Mouse (Mus musculus) myocyte (in vitro differentiated cells): Measurements from ENCODE around the gene Acp4.

Experiments used
- CEBPB ChIP-seq: IDR thresholded peaks from 2 replicates; pipeline ENCODE4 v1.6.1; 2011; ENCODE audit warnings: mild to moderate bottlenecking, moderate library complexity; ENCODE audit not compliant: poor library complexity, insufficient read depth, severe bottlenecking
- MYOG ChIP-seq, 3 experiments: IDR thresholded peaks; one replicate each; pipeline ENCODE4 v1.6.1; 2011; ENCODE audit warnings: control low read depth in 2 of 3, low read depth in 2 of 3, mild to moderate bottlenecking in 2 of 3; ENCODE audit not compliant: insufficient read length in 2 of 3, control insufficient read depth in 1 of 3, insufficient read depth in 1 of 3

DNA sequence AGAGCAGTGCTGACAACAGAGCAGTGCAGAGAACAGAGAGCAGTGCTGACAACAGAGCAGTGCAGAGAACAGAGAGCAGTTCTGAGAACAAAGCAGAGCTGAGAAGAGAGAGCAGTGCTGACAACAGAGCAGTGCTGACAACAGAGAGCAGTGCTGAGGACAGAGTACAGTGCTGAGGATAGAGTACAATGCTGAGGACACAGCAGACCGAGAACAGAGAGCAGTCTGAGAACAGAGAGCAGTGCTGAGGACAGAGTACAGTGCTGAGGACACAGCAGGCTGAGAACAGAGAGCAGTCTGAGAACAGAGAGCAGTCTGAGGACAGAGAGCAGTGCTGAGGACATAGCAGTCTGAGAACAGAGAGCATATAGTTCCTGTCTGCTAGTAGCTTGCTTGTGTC, 16.5 kb downstream of the Acp4 start:
- no peak for TF ChIP-seq MYOG (IDR thresholded peaks at IDR 0.05; ENCODE audit: control insufficient read depth in 1 of 3, insufficient read depth in 1 of 3, insufficient read length in 2 of 3, low read depth in 2 of 3)
- TF ChIP-seq CEBPB = no peak
